Mouse (Mus musculus): Measurements from ENCODE around the gene H2-Ke6. TPM values are rescaled to one million over a fixed set of nuclear protein-coding genes. Genes with fewer than 3 reads are reported as not detected.
A peak's percentile ranks its signal among the peaks of the same experiment; 100 is the strongest.

H2-Ke6 gene
- polyA plus RNA-seq, 1 experiment, result 127 TPM

DNA sequence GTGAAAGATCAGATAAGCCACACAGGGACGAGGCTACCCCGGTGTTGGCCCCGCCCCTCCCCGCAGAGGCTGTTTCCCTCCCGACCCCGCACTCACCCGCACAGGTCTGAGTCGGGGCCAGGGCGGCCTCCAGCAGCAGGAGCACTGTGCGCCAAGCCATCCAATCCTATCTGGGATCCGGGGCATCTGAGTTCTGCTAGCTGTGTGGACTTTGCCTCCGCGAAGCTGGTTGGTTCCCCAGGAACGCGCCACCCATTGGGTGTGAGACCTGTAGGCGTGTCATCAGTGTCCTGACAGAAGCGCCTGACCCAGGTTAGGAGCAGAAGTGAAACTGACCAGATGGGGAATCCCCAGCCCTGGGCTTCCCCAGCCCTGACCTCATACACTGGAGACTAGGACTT, 49.2 kb downstream of the H2-Ke6 start:
- H3K4me1 ChIP-seq (replicated peaks; ENCODE audit: control insufficient read depth, insufficient read depth, low read length), result peaks cover 28% of the 10 kb centered on the region
- 1% methylated on average over 17 of the region's 17 CpGs for WGBS

DNA sequence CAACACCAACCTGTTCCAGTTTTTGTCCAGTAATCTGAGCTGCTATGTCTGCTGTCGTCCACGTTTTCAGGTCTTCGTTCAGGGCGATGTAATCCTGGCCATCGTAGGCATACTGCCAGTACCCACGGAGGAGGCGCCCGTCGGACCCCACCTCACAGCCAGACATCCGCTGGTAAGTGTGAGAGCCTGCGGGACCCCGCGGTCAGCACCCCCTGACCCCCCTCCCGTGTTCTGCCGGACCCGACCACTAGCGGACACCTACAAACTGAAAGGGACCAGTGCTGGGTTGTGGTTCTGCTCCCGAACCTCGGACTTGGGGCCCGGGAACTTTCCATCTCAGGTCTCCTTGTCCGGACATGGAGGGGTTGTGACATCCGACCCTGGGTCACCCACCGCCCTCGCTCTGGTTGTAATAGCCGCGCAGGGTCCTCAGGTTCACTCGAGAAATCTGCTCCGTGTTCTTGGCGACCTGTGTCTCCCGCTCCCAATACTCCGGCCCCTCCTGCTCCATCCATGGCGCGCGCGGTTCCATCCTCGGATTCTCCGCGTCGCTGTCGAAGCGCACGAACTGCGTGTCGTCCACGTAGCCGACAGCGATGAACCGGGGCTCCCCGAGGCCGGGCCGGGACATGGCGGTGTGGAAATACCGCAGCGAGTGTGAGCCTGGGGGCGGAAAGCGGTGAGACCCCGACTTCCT, 49.9 kb downstream of the H2-Ke6 start:
- Histone ChIP-seq H3K36me3 (ENCODE audit: control insufficient read depth, insufficient read depth, low read length) (no peaks in the 10 kb centered on the region), H3K4me3 (ENCODE audit: control insufficient read depth, insufficient read depth, low read length) (peak overlapping the region; percentile 58), H3K27ac (ENCODE audit: control insufficient read depth, insufficient read depth, low read length) (no peak overlapping the region), H3K4me1 (replicated peaks; ENCODE audit: control insufficient read depth, insufficient read depth, low read length) (peaks cover 28% of the 10 kb centered on the region), H3K27me3 (ENCODE audit: control insufficient read depth, insufficient read depth, low read length) (no peaks in the 10 kb centered on the region)
- WGBS, result 10% methylated on average over 57 of the region's 57 CpGs
- TF ChIP-seq POLR2A (IDR thresholded peaks at IDR 0.05; ENCODE audit: control insufficient read depth, extremely low read depth, insufficient read depth, low read length, poor library complexity), result no peak
- 0 out of 2 replicates have a peak, but pooled peaks have one; percentile 11 for TF ChIP-seq CTCF (IDR thresholded peaks at IDR 0.05; ENCODE audit: borderline replicate concordance, control insufficient read depth, extremely low read depth, insufficient read depth, low read length, poor library complexity)
- DNase-seq, result no peak

More for the DNA sequence above, 49.2 kb downstream of the H2-Ke6 start:
- Histone ChIP-seq H3K27ac (ENCODE audit: control insufficient read depth, insufficient read depth, low read length) (peak overlapping the region; percentile 69), H3K27me3 (ENCODE audit: control insufficient read depth, insufficient read depth, low read length) (no peaks in the 10 kb centered on the region), H3K36me3 (ENCODE audit: control insufficient read depth, insufficient read depth, low read length) (no peaks in the 10 kb centered on the region), H3K4me3 (ENCODE audit: control insufficient read depth, insufficient read depth, low read length) (peak overlapping the region; percentile 58)
- TF ChIP-seq POLR2A (IDR thresholded peaks at IDR 0.05; ENCODE audit: control insufficient read depth, extremely low read depth, insufficient read depth, low read length, poor library complexity) (no peak), CTCF (IDR thresholded peaks at IDR 0.05; ENCODE audit: borderline replicate concordance, control insufficient read depth, extremely low read depth, insufficient read depth, low read length, poor library complexity) (no peak)
- DNase-seq, result peak; percentile 51

Other genes starting within 250 kb of the H2-Ke6 start
- gene Angptl4, start 246.2 kb downstream of the H2-Ke6 start, polyA plus RNA-seq (2012; rRNA removed), result 23.0 TPM in 2 replicates
- gene Kank3, start 217.5 kb downstream of the H2-Ke6 start, polyA plus RNA-seq (2012; rRNA removed), result 19.9 and 29.3 TPM in 2 replicates
- gene Rps28, start 203.5 kb downstream of the H2-Ke6 start, polyA plus RNA-seq (2012; rRNA removed), result 678 and 707 TPM in 2 replicates
- gene Ndufa7, start 203.5 kb downstream of the H2-Ke6 start, polyA plus RNA-seq (2012; rRNA removed), result 305 and 382 TPM in 2 replicates
- 28.7 and 32.9 TPM in 2 replicates for gene Cd320, start 185.0 kb downstream of the H2-Ke6 start, polyA plus RNA-seq (2012; rRNA removed)
- gene Gm7029, start 154.2 kb downstream of the H2-Ke6 start, polyA plus RNA-seq (2012; rRNA removed), result 3.0 TPM in 1 of 2 replicates, not detected in the other
- 57.3 and 70.8 TPM in 2 replicates for gene Kifc1, start 137.4 kb downstream of the H2-Ke6 start, polyA plus RNA-seq (2012; rRNA removed)
- gene Platr17, start 122.9 kb downstream of the H2-Ke6 start, polyA plus RNA-seq (2012; rRNA removed), result 0.69 and 1.0 TPM in 2 replicates
- gene Daxx, start 118.6 kb downstream of the H2-Ke6 start, polyA plus RNA-seq (2012; rRNA removed), result 116 and 129 TPM in 2 replicates
- 201 and 248 TPM in 2 replicates for gene Tapbp, start 112.2 kb downstream of the H2-Ke6 start, polyA plus RNA-seq (2012; rRNA removed)
- 119 and 120 TPM in 2 replicates for gene Zbtb22, start 112.2 kb downstream of the H2-Ke6 start, polyA plus RNA-seq (2012; rRNA removed)
- 528 and 541 TPM in 2 replicates for gene Rgl2, start 98.5 kb downstream of the H2-Ke6 start, polyA plus RNA-seq (2012; rRNA removed)
- gene Pfdn6, start 87.7 kb downstream of the H2-Ke6 start, polyA plus RNA-seq (2012; rRNA removed), result 29.8 and 35.1 TPM in 2 replicates
- gene Wdr46, start 87.4 kb downstream of the H2-Ke6 start, polyA plus RNA-seq (2012; rRNA removed), result 35.4 and 38.1 TPM in 2 replicates
- gene B3galt4, start 76.6 kb downstream of the H2-Ke6 start, polyA plus RNA-seq (2012; rRNA removed), result 25.6 and 25.8 TPM in 2 replicates
- 127 and 142 TPM in 2 replicates for gene Vps52, start 72.2 kb downstream of the H2-Ke6 start, polyA plus RNA-seq (2012; rRNA removed)
- gene Rps18, start 72.1 kb downstream of the H2-Ke6 start, polyA plus RNA-seq (2012; rRNA removed), result 584 and 593 TPM in 2 replicates
- 3,482 and 5,138 TPM in 2 replicates for gene H2-K1, start 27.7 kb downstream of the H2-Ke6 start, polyA plus RNA-seq (2012; rRNA removed)
- gene Ring1, start 3.4 kb downstream of the H2-Ke6 start, polyA plus RNA-seq (2012; rRNA removed), result 38.4 and 40.7 TPM in 2 replicates
- gene Slc39a7, start 3.6 kb upstream of the H2-Ke6 start, polyA plus RNA-seq (2012; rRNA removed), result 187 and 195 TPM in 2 replicates
- gene Rxrb, start 3.8 kb upstream of the H2-Ke6 start, polyA plus RNA-seq (2012; rRNA removed), result 143 and 164 TPM in 2 replicates
- 8.5 and 11.8 TPM in 2 replicates for gene Col11a2, start 11.4 kb upstream of the H2-Ke6 start, polyA plus RNA-seq (2012; rRNA removed)
- gene H2-Oa, start 64.3 kb upstream of the H2-Ke6 start, polyA plus RNA-seq (2012; rRNA removed), result 122 and 154 TPM in 2 replicates
- 141 and 177 TPM in 2 replicates for gene H2-DMa, start 91.5 kb upstream of the H2-Ke6 start, polyA plus RNA-seq (2012; rRNA removed)
- 236 and 257 TPM in 2 replicates for gene Brd2, start 94.6 kb upstream of the H2-Ke6 start, polyA plus RNA-seq (2012; rRNA removed)
- gene H2-DMb2, start 115.2 kb upstream of the H2-Ke6 start, polyA plus RNA-seq (2012; rRNA removed), result 119 and 123 TPM in 2 replicates
- gene H2-DMb1, start 125.0 kb upstream of the H2-Ke6 start, polyA plus RNA-seq (2012; rRNA removed), result 130 and 197 TPM in 2 replicates
- 197 and 202 TPM in 2 replicates for gene Tap1, start 159.5 kb upstream of the H2-Ke6 start, polyA plus RNA-seq (2012; rRNA removed)
- 288 and 334 TPM in 2 replicates for gene Psmb9, start 159.7 kb upstream of the H2-Ke6 start, polyA plus RNA-seq (2012; rRNA removed)
- gene Psmb8, start 169.7 kb upstream of the H2-Ke6 start, polyA plus RNA-seq (2012; rRNA removed), result 656 and 705 TPM in 2 replicates
- gene Tap2, start 175.5 kb upstream of the H2-Ke6 start, polyA plus RNA-seq (2012; rRNA removed), result 231 and 232 TPM in 2 replicates
- 30.1 and 37.5 TPM in 2 replicates for gene H2-Ob, start 210.8 kb upstream of the H2-Ke6 start, polyA plus RNA-seq (2012; rRNA removed)
- gene H2-Ab1, start 229.6 kb upstream of the H2-Ke6 start, polyA plus RNA-seq (2012; rRNA removed), result 2,799 and 4,004 TPM in 2 replicates

All from thymus, adult 2 months (tissue).